In genomic region chr16:70838139-70838538, GRCm38 (mm10) we compare ENCODE assay signal across 21 mouse cellular contexts.
DNase-seq lines count a peak whose midpoint lies in the region; ATAC-seq and TF ChIP-seq lines count a peak whose summit lies in the region.
"Had no signal": no experiment of that assay in that cellular context is flagged by ENCODE, and none has a peak within 500 bp of the region (broad histone marks: within the 10 kb centered on the region; RNA-seq: fewer than 3 reads in every experiment).

No protein-coding gene starts in this region.

- no peak overlapping the region for H3K4me2 ChIP-seq in heart, postnatal 0 days (ENCODE audit: low read depth, low read length)
- H3K4me2 ChIP-seq in lung, embryonic 14.5 days, result no peak overlapping the region
- H3K4me2 ChIP-seq: embryonic facial prominence, embryonic 12.5 days; hindbrain, embryonic 12.5 days; intestine, embryonic 15.5 days; limb, embryonic 15.5 days had no signal

- no peaks in the 10 kb centered on the region for H3K36me3 ChIP-seq in heart, postnatal 0 days (replicated peaks; ENCODE audit: control insufficient read depth, insufficient read depth, low read length)
- no peaks in the 10 kb centered on the region for H3K36me3 ChIP-seq in heart, embryonic 10.5 days
- no peaks in the 10 kb centered on the region for H3K36me3 ChIP-seq in lung, embryonic 14.5 days (ENCODE audit: insufficient read depth)
- H3K36me3 ChIP-seq: embryonic facial prominence, embryonic 12.5 days; hindbrain, embryonic 12.5 days; intestine, embryonic 15.5 days; limb, embryonic 15.5 days had no signal

- peak; percentile 23; the same call in 1 of the 2 replicates for TF ChIP-seq CTCF in heart, postnatal 0 days (IDR thresholded peaks at IDR 0.05; ENCODE audit: low read depth)
- TF ChIP-seq CTCF in lung, embryonic 14.5 days (IDR thresholded peaks at IDR 0.05; ENCODE audit: low read depth), result no peak

- ATAC-seq in heart, postnatal 0 days (ENCODE audit: insufficient read depth, low read depth), result no peak
- no peak for ATAC-seq in lung, embryonic 14.5 days (ENCODE audit: insufficient read depth)
- ATAC-seq: activated CD4-positive, CD25-positive, alpha-beta regulatory T cell, adult 4 months; intestine, embryonic 15.5 days; midbrain, embryonic 16.5 days had no signal

- no peak for DNase-seq in heart, postnatal 0 days (ENCODE audit: low spot score)
- DNase-seq in heart, embryonic 10.5 days (ENCODE audit: low spot score), result no peak
- peak; percentile 25 for DNase-seq in lung, embryonic 14.5 days
- DNase-seq in lung, postnatal 36 days, result no peak
- DNase-seq in brain, adult 2 months (ENCODE audit: low read depth, low spot score), result peak; percentile 60
- DNase-seq in retina, postnatal 1 day, result peak; percentile 17
- DNase-seq in adrenal gland, postnatal 36 days, result no peak
- DNase-seq in right cerebral cortex, postnatal 25 days, result no peak
- DNase-seq: adrenal gland, postnatal 10 days; cerebellum, adult 8-10 months; gastrocnemius, postnatal 25 days; heart, postnatal 10 days; kidney, postnatal 4 days; lung, postnatal 10 days had no signal

- no peaks in the 10 kb centered on the region for H3K4me1 ChIP-seq in heart, postnatal 0 days (ENCODE audit: control insufficient read depth, insufficient read depth)
- no peaks in the 10 kb centered on the region for H3K4me1 ChIP-seq in heart, embryonic 10.5 days
- no peaks in the 10 kb centered on the region for H3K4me1 ChIP-seq in lung, embryonic 14.5 days (ENCODE audit: insufficient read depth)
- H3K4me1 ChIP-seq: embryonic facial prominence, embryonic 12.5 days; hindbrain, embryonic 12.5 days; intestine, embryonic 15.5 days; limb, embryonic 15.5 days had no signal

- no peaks in the 10 kb centered on the region for H3K9me3 ChIP-seq in heart, postnatal 0 days (replicated peaks; ENCODE audit: control insufficient read depth, low read length)
- no peaks in the 10 kb centered on the region for H3K9me3 ChIP-seq in heart, embryonic 10.5 days
- H3K9me3 ChIP-seq in lung, embryonic 14.5 days (ENCODE audit: low read depth, low read length), result no peaks in the 10 kb centered on the region
- H3K9me3 ChIP-seq: embryonic facial prominence, embryonic 12.5 days; hindbrain, embryonic 12.5 days; intestine, embryonic 15.5 days; limb, embryonic 15.5 days had no signal

- H3K4me3 ChIP-seq in heart, postnatal 0 days (ENCODE audit: low read depth, low read length), result no peak overlapping the region
- no peak overlapping the region for H3K4me3 ChIP-seq in heart, embryonic 10.5 days
- no peak overlapping the region for H3K4me3 ChIP-seq in lung, embryonic 14.5 days (ENCODE audit: low read depth, low read length)
- H3K4me3 ChIP-seq: embryonic facial prominence, embryonic 12.5 days; erythroblast, embryonic 14.5 days; hindbrain, embryonic 12.5 days; intestine, embryonic 15.5 days; limb, embryonic 15.5 days had no signal

- no peak overlapping the region for H3K9ac ChIP-seq in heart, postnatal 0 days (replicated peaks; ENCODE audit: low read depth, low read length)
- H3K9ac ChIP-seq in lung, embryonic 14.5 days, result no peak overlapping the region
- H3K9ac ChIP-seq: embryonic facial prominence, embryonic 12.5 days; hindbrain, embryonic 12.5 days; intestine, embryonic 15.5 days; limb, embryonic 15.5 days had no signal

- 61% methylated on average over 1 of the region's 1 CpGs for WGBS in heart, postnatal 0 days
- WGBS in heart, embryonic 10.5 days, result 76% methylated on average over 1 of the region's 1 CpGs
- WGBS in lung, embryonic 14.5 days, result 80% methylated on average over 1 of the region's 1 CpGs

- H3K27me3 ChIP-seq in heart, postnatal 0 days (ENCODE audit: control insufficient read depth, insufficient read depth, low read length), result no peaks in the 10 kb centered on the region
- no peaks in the 10 kb centered on the region for H3K27me3 ChIP-seq in heart, embryonic 10.5 days (ENCODE audit: insufficient read depth, poor library complexity, severe bottlenecking)
- no peaks in the 10 kb centered on the region for H3K27me3 ChIP-seq in lung, embryonic 14.5 days (ENCODE audit: insufficient read depth, low read length)
- H3K27me3 ChIP-seq: embryonic facial prominence, embryonic 12.5 days; hindbrain, embryonic 12.5 days; intestine, embryonic 15.5 days; limb, embryonic 15.5 days had no signal

- H3K27ac ChIP-seq in heart, postnatal 0 days (ENCODE audit: low read depth), result no peak overlapping the region
- H3K27ac ChIP-seq in heart, embryonic 10.5 days, result no peak overlapping the region
- no peak overlapping the region for H3K27ac ChIP-seq in lung, embryonic 14.5 days (ENCODE audit: low read depth)
- H3K27ac ChIP-seq: embryonic facial prominence, embryonic 12.5 days; hindbrain, embryonic 12.5 days; intestine, embryonic 15.5 days; limb, embryonic 15.5 days had no signal

- TF ChIP-seq EP300 in heart, postnatal 0 days (IDR thresholded peaks at IDR 0.05; ENCODE audit: low read depth), result no peak

Comparison
In these comparisons a context has a peak if more than half of its experiments do, and no peak if none do; other contexts are left out.
1. DNase-seq: peak in lung, embryonic 14.5 days (single experiment), brain, adult 2 months (single experiment) and retina, postnatal 1 day (single experiment); none in heart, postnatal 0 days (single experiment), heart, embryonic 10.5 days (single experiment), lung, postnatal 36 days (single experiment), adrenal gland, postnatal 36 days (0 of 2) and right cerebral cortex, postnatal 25 days (single experiment).